ENCODE assay signal across 9 mouse cellular contexts in genomic region chr2:172392041-172392521, GRCm38 (mm10). TPM values are rescaled to one million over a fixed set of nuclear protein-coding genes. Genes with fewer than 3 reads are reported as not detected.
A peak's percentile ranks its signal among the peaks of the same experiment; 100 is the strongest.
DNase-seq lines count a peak whose midpoint lies in the region; ATAC-seq lines count a peak whose summit lies in the region.
"Had no signal": no experiment of that assay in that cellular context is flagged by ENCODE, and none has a peak within 500 bp of the region (broad histone marks: within the 10 kb centered on the region; RNA-seq: fewer than 3 reads in every experiment).

No protein-coding gene starts in this region.

- ATAC-seq in frontal cortex, adult (ENCODE audit: low TSS enrichment): peak; percentile 98

- DNase-seq in brain, adult 2 months (ENCODE audit: low read depth, low spot score): peak; percentile 91
- peak; percentile 54 to 67 for DNase-seq in left cerebral cortex, adult 18-20 months (ENCODE audit: low spot score in 2 of 2)
- peak; percentile 67 to 81 for DNase-seq in right cerebral cortex, postnatal 36 days (ENCODE audit: low spot score in 2 of 2)
- DNase-seq in cerebellum, postnatal 14 days: no peak
- DNase-seq in adrenal gland, adult 8-10 months: no peak
- no peak for DNase-seq in cerebellum, adult 9-11 months
- DNase-seq: cerebellum, adult 2 months; kidney, adult 11 months had no signal

RNA-seq across cellular contexts. Expression of gene Cass4, which starts 1.5 kb away (rescaled TPM):
- total RNA-seq in left cerebral cortex, adult 18-20 months (2021): under 1 TPM; 0.35 to 0.42 TPM
- under 1 TPM in 3 of 4 experiments, not detected in 1; 0.12 to 0.25 (median 0.19) TPM for total RNA-seq in adrenal gland, adult 8-10 months (2022)

RNA-seq across cellular contexts. Expression of gene Cstf1, which starts 21.6 kb away (rescaled TPM):
- 10 to 100 TPM; 20.4 to 23.4 TPM for total RNA-seq in left cerebral cortex, adult 18-20 months (2021)
- 10 to 100 TPM; 29.3 to 35.3 (median 33.4) TPM for total RNA-seq in adrenal gland, adult 8-10 months (2022)

RNA-seq across cellular contexts. Expression of gene Aurka, which starts 21.7 kb away (rescaled TPM):
- total RNA-seq in left cerebral cortex, adult 18-20 months (2021): 1 to 10 TPM in 1 of 2 experiments, under 1 TPM in 1; 0.70 to 1.0 TPM
- 1 to 10 TPM; 1.8 to 3.2 (median 2.5) TPM for total RNA-seq in adrenal gland, adult 8-10 months (2022)

RNA-seq across cellular contexts. Expression of gene Fam210b, which starts 46.7 kb away (rescaled TPM):
- 10 to 100 TPM; 12.0 to 12.3 TPM for total RNA-seq in left cerebral cortex, adult 18-20 months (2021)
- 10 to 100 TPM; 28.5 to 34.3 (median 29.9) TPM for total RNA-seq in adrenal gland, adult 8-10 months (2022)

RNA-seq across cellular contexts. Expression of gene Rtf2, which starts 48.3 kb away (rescaled TPM):
- total RNA-seq in left cerebral cortex, adult 18-20 months (2021): 10 to 100 TPM; 71.0 to 74.2 TPM
- total RNA-seq in adrenal gland, adult 8-10 months (2022): 10 to 100 TPM; 77.2 to 92.4 (median 82.4) TPM

Comparison
In these comparisons a context has a peak if more than half of its experiments do, and no peak if none do; other contexts are left out.
1. DNase-seq: peak in brain, adult 2 months (single experiment), left cerebral cortex, adult 18-20 months (2 of 2) and right cerebral cortex, postnatal 36 days (2 of 2); none in cerebellum, postnatal 14 days (0 of 2), adrenal gland, adult 8-10 months (single experiment) and cerebellum, adult 9-11 months (single experiment).